Mouse (Mus musculus): ENCODE data around the gene Ccdc8.

The Ccdc8 gene

GRCm38 (mm10) chr7:16978173-16978572 lies 14.3 kb upstream of the Ccdc8 start:
- DNase-seq = no peak

GRCm38 (mm10) chr7:16978593-16978992 lies 13.9 kb upstream of the Ccdc8 start:
- no peak for DNase-seq

- DNase-seq = peak in 1 of 2 experiments; percentile 23
Observed at GRCm38 (mm10) chr7:16980348-16980747, 12.2 kb upstream of the Ccdc8 start.

- DNase-seq = peak; percentile 82 to 85
Observed at GRCm38 (mm10) chr7:16982859-16983568, 9.5 kb upstream of the Ccdc8 start, which contains the start of gene Gm42372. Gene Gm42372, plus strand, starts transcription at chr7:16983086.

- DNase-seq = no peak
Observed at GRCm38 (mm10) chr7:16987541-16988149, 4.9 kb upstream of the Ccdc8 start.

- DNase-seq = no peak
Observed at GRCm38 (mm10) chr7:16988405-16988804, 4.1 kb upstream of the Ccdc8 start.

GRCm38 (mm10) chr7:16990006-16990744 lies 2.3 kb upstream of the Ccdc8 start:
- no peak for DNase-seq

GRCm38 (mm10) chr7:16991681-16992450 lies 642 bp upstream of the Ccdc8 start:
- no peak for DNase-seq

- DNase-seq = no peak
Observed at GRCm38 (mm10) chr7:16993651-16994399, 1.3 kb downstream of the Ccdc8 start.

GRCm38 (mm10) chr7:16994400-16994799 lies 1.9 kb downstream of the Ccdc8 start:
- no peak for DNase-seq

GRCm38 (mm10) chr7:16995345-16995744 lies 2.8 kb downstream of the Ccdc8 start:
- DNase-seq = no peak

GRCm38 (mm10) chr7:16999233-16999632 lies 6.7 kb downstream of the Ccdc8 start:
- DNase-seq = no peak

GRCm38 (mm10) chr7:16999650-17000049 lies 7.1 kb downstream of the Ccdc8 start:
- peak; percentile 92 to 99 for DNase-seq

GRCm38 (mm10) chr7:17002375-17003195 lies 10.1 kb downstream of the Ccdc8 start:
- peak; percentile 90 to 96 for DNase-seq

- DNase-seq = peak; percentile 76 to 85
Observed at GRCm38 (mm10) chr7:17003230-17003960, 10.9 kb downstream of the Ccdc8 start.

- no peak for DNase-seq
Observed at GRCm38 (mm10) chr7:17004716-17005115, 12.2 kb downstream of the Ccdc8 start.

GRCm38 (mm10) chr7:17007300-17007699 lies 14.8 kb downstream of the Ccdc8 start:
- DNase-seq = peak in 1 of 2 experiments; percentile 56

- DNase-seq = no peak
Observed at GRCm38 (mm10) chr7:17009326-17010009, 17.0 kb downstream of the Ccdc8 start.

GRCm38 (mm10) chr7:17010010-17010347 lies 17.5 kb downstream of the Ccdc8 start:
- DNase-seq = no peak
